Mouse (Mus musculus) forelimb bud, embryonic 11.5 days (tissue): Measurements from ENCODE around the gene Btbd8.

Experiments
- DNase-seq: peaks from one replicate; pipeline ENCODE4 v3.0.0-alpha.2; 2012; ENCODE audit warnings: low read depth, low spot score

Gene Btbd8

DNA sequence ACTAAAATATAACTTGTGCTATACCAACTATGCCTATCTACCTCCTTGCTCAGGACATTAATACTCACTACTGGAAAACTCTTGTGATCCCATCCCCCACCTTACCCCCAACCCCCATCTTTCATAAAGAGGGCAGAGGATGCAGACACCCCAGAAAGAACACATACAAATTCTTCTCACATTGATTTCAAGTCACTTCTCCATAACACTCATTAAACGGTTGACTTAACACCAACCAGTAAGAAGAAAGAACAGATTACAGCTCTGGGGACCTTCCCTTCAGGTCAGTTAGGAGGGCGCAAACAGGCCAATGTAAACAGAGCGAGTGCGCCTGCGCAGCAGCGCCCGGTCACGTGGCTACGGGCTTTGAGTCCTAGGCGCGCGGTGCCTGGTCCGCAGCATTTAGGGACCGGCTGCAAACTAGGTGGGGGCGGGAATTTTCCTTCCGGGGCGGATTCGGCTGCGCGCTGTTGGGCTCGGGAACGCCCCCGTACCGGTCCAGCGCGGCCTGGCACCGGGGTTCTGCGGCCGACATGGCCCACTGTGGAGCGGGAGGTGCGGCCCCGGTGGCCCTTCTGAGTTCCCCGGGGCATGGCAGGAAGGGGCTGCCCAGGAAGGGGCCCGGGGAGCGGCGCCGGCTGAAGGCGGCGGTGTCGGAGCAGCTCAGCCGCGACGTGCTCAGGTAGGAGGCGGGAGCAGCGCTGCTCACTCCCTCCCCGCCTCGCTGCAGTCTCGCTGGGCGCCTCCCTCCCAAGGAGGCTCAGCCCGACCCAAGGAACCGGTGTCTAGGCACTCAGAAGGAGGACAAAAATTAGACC is at the start of gene Btbd8:
Btbd8 (plus strand) TSS at position 534 of the 818 bp plus-strand sequence.
- DNase-seq = peak; percentile 97

DNA sequence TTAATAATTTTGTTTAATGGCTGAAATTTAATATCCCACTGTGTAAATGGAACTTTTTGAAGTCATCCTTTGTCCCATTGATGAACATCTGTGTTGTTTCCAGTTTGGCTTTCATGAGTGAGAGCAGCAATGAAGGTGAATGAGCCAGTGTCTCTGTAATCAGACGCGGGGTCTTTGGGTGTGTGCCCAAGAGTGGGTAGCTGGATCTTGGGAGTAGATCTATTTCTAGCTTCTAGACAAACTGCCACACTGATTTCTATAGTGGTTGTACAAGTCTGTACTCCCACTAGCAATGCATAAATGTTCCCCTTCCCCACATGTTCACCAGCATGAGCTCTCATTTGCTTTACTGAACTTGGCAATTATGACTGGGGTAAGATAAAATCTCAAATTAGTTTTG is 48.4 kb upstream of the Btbd8 start:
- DNase-seq = no peak

DNA sequence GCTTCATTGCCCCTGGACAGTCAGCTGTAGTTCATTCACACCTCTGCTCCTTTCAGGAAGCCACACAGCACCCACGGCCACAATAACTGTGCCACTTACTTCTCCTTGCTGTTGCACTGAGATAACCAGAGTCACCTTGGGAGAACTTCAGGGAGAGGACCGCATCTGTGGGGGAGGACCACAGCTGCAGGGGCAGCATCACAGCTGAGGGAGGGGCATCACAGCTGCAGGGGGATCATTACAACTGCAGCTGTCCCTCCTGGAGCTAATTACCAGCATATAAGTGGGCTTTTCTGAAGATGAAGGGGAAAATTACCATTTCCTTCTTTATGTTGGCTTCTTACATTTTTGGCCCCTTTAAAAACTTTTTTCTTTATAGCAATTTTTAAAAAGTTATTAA is 43.4 kb upstream of the Btbd8 start:
- no peak for DNase-seq

DNA sequence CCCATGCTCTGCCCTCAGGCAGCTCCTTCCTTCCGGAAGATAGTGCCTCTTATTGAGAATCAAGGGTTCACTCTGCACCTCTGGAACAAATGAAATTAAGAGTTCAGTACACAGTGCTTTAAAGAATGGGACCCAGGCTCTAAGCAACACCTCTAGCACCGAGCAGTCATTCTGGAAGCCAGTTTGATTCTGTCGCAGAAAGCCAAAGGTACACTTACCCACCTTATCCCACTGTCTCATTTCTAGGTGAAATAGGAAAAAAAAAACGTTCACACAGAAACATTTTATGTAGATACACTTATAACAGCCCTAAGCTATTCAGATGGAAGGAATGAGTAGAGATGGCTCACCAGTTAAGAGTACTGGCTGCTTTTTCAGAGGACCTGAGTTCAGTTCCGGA is 35.4 kb upstream of the Btbd8 start, which contains the start of gene Ephx4:
Ephx4 (plus strand) TSS at position 301 of the 400 bp plus-strand sequence.
- no peak for DNase-seq

DNA sequence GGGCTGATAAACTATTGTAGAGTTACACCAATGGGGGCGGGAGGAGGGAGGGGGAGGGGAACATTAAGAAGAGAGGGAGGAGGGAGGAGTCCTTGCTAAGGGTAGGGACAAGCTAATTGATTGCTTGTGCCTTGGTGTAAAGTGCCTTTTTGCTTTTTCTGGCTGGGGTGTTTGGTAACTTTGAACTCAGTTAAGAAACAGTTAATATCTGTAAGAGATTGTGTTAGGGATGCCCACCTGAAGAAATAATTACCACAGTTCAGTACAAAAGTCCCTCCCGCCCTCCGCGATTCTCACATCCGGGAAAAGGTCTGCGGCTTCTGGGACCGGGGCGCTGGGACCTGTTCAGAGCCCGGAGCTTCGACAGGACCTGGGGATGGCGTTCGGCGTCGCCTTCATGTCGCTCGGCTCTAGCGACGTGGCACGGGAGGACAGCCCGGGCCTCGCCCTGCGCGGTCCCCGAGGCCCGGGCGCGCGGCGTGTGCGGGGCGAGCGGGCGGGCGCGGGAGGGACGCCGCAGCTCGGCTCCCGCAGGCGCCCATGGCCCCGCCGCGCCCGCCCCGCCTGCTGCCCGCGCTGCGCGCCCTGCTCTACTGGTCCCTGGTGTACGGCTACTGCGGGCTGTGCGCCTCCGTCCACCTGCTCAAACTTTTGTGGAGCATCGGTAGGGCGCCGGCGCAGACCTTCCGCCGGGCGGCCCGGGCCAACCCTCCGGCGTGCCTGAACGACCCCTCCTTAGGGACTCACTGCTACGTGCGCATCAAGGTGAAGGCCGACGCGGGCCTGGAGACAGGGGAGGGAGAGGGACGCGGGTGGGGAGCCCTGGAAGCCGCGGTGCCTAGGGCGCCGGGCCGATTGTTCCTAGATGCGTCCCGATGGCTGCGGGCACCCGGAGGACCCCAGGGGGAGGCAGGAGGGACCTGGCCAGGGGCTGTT is 34.5 kb upstream of the Btbd8 start:
- no peak for DNase-seq

DNA sequence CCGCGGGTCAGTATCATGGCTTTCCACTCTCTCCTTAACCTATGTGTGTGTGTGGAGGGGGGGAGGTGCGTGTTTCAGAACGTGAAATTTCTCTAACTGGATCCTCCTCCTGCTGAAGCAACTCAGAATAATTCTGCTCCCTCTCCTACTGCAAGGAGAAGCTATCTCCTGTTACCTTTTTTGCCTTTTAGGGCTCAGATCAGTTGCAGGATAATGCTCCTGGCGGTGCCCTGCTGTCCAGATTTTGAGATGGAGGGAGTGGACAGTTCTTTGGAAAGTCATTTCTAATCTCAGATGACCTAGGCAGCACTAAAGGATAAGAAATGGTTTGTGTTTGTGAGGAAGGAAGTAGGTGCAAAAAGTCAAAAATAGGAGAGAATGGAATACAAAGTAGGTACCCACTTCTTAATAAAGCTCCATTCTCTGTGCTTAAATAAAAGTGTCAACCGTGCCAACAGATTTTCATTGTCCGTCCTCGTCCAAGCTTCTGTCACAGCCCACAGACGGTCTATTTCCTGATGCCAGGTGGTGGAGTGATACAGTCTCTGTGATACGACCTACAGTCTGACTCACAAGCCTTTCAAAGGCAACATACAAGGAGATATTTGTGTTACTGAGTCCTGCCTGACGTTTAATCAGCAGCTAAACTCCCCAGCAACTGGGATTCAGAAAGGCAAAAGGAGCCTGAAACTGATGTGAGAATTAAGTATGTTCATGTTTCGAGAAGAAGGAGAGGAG is 33.7 kb upstream of the Btbd8 start:
- DNase-seq = no peak

DNA sequence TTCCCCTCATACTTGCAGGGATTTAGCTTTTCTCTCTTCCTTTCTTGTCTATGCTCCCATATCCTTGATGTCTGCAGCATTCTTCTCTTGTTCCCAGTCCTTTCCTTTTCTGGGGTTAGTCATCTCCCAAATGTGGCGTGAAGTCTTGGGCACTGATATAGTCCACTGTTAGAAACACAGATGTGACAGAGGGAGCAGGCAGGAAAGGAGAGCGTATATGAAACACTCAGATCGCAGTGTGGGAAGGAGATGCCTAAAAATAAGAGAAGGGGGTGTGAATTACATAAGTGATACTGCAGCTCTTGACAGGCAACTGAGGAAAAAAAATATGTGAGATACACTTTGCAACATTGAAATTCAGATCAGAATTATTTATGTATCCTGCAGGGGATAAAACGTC is 32.4 kb upstream of the Btbd8 start:
- DNase-seq = no peak

DNA sequence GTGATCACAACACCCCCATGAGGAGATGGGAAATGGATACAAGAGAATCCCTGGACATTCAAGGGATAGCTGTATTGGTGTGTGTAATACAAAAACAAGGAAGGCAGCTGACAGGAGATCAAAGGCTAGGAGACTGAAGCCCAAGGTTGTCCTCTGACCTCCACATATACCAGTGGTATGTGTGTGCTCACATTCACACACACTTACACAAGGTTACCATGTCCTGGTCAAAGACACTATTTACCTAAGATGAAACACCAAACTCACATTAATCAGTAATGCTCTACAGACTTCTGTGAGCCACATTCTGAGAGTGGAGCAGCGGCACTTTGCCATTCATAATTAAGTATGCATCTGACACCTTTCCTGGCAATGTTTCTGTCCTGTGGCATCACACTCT is 27.5 kb upstream of the Btbd8 start:
- DNase-seq = no peak

DNA sequence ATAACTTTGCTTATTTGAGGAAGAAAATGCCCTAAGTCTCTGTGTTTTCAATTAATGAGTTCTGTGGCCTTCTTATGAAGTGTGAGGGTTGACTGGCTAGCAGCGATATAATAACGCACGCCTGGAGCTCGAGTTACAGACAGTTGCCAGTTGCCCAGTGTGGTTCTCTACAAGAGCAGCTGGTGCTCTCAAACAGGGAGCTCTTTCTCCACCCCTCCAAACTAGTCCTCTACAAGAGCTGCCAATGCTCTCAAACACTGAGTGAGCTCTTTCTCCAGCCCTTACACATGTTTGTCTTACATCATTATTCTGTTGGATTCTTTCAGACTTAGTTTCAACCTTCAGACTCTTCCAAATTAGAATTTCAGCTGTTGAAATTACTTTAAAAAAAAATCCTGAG is 26.5 kb upstream of the Btbd8 start:
- peak; percentile 43 for DNase-seq

DNA sequence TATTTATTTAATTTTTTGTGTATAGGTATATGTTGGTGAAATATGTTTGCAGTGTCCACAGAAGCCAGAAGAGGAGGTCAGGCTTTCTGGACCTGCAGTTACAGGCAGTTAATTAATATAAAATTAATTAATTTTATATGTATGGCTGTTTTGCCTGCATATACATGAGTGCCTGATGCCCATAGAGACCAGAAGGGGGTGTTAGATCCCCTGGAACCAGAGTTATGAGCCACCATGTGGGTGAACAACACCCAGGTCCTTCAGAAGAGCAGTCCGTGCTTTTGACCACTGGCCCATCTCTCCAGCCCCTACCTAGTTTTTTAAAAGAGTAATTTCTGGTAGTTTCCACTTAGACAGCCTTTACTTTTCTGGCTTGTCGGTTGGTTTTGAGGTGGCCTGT is 25.5 kb upstream of the Btbd8 start:
- DNase-seq = no peak

DNA sequence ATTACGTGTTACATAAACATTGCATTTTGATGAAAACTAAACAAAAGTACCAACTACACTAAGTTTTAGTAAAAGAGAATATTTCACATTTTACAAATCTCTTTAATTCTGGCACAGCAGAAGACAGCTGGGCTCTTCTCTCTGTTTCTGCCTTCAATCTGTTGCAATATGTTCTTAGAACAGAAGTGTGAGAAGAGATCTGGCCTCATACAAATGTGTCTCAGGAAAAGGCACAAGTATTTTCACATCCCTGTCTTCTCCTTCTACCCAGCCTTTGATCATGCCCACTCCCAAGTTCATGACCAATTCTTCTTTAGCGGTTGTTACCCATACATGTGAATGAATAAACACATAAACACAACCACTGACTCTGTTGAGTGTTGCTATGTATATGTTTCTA is 22.7 kb upstream of the Btbd8 start:
- DNase-seq = no peak

DNA sequence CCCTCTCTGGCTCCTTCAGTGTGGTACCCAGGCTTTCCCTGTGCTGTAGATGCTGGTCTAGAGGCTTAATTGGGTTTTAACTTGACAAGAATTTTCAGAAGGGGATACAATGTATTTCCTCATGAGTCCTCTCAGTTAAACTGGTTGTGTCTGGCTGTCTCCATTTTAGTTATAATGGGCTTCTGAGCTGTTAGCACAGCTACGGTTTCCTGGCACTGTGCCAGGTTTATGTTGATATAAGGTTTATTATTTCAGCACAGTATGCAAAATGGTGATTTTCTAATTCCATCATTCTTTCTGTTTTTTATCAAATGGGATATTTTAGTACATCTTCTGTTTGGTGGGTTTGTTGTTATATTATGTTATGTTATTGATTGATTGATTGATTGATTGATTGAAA is 16.1 kb upstream of the Btbd8 start:
- no peak for DNase-seq

DNA sequence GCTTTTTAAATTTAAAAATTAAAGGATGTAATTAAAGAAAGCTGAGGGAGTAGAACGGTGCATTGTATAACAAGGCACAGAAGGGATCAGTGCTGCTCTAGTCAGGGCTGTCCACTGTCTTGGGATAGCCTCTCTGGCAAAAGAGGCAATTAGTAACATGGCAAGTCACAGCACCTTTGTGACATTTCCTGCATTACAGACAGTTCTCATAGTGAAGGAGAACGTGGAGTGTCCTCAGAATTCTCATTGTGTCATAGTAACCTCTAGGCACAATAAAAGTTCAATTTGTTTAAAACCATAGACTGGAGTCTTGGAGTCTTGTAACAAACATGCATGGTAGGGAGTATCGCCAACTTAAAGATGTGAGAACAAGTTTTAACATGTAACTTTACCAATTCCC is 6.5 kb upstream of the Btbd8 start, which contains the start of gene Lpcat2b:
Lpcat2b (plus strand) TSS at position 301 of the 400 bp plus-strand sequence.
- no peak for DNase-seq

DNA sequence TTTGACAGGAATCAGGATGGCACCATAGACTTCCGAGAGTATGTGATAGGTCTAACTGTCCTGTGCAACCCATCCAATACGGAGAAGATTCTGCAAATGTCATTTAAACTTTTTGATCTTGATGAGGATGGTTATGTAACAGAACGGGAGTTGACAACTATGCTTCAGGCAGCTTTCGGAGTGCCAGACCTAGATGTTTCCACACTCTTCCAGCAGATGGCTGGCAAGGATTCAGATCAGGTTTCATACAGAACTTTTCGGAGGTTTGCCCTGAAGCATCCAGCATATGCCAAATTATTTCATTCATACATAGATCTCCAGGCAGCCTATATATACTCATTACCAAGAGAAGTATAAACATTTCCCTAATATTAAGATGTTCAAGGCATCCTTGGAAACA is 3.8 kb upstream of the Btbd8 start:
- DNase-seq = no peak

DNA sequence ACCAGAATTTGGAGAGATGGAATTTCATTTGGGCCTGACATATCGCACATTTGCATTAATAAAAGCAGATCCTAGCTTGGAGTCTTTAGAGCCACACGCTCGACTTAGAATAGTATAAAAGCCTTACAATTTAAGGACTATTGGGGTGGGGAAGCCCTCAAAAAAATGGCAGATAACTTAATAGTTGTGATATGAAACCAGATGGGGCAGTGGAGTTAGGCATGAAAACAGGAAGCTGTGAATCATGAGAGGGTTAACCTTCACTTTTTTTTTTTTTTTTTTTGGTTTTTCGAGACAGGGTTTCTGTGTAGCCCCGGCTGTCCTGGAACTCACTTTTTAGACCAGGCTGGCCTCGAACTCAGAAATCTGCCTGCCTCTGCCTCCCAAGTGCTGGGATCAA is 1.6 kb upstream of the Btbd8 start:
- DNase-seq = no peak

DNA sequence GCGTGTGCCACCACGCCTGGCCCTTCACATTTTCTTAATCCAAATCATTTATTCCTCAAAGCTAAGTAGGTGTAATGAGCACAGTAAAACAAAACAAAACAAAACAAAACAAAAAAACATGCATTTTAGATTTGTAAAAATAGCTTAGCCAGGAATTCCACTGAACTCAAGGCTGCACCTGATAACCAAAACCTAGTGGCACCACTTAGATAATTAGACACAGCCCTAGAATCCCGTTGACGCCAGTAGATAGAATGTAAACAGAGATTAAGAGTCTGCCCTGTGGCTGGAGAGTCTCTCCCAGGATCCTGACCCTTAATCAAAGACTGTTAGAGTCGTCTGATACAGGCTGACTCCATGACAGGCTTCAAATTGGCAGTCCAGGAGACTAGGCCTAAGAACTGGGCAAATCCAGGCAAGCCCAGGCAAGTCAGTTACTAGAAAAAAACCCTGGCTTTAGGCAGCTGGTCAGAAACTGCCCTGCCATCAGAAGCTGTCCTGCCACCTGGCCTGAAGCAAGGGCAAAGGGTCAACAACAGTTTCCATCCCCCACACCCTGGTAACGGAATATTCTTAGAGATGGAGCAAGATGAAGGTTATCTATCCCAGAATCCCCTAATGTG is 1.1 kb upstream of the Btbd8 start:
- DNase-seq = no peak

DNA sequence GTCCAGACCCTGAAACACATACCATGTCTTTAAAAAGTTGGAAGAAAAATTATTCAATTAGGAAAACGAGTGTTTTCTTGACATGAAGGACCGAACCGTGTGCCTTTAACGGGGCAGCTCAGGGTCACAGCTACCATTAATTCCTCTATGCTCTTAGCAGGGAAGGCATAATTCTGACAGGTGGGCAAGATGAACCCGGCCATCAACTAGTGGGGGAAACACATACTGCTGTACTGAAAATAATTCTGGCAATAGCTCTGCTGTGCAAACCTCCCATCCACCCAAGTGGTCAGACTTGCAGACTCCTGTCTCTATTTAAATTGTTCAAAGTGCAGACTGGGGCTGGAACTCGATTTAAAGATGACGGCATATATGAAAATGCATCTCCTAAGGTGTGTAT is 556 bp downstream of the Btbd8 start:
- DNase-seq = peak; percentile 13

DNA sequence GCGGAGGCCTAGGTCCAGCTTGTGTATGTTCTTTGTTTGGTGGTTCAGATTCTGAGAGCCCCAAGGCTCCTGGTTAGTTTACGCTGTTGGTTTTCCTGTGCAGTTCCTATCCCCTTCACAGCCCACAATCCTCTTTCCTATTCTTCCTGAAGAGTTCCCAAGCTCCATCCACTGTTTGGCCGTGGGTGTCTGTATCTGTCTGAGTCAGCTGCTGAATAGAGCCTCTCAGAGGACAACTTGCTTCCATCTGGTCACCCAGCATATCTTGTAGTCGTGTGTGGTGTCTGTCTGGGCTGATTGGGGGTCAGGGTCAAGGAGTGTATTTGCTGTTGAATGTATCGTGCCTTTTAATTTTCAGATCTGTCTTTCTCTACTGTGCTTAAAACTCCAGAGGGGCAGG is 4.1 kb downstream of the Btbd8 start:
- DNase-seq = no peak

DNA sequence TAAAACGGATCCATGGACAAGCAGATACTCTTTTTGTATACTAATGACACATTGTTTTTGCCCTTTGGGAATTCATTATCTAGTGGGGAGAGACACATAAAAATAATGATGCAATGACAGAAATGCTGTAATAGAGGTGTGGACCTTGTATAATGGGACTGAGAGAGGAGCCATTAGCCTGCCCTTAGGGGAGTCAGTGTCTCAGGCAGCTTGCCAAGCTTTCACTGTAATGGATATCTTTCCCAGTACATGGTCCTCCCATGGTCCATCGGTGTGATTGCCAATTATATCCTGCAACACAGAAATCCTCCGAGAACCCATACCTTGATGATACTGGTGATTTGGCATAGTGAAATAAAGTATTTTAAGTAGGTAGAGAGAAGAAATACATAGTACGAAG is 6.5 kb downstream of the Btbd8 start:
- no peak for DNase-seq

DNA sequence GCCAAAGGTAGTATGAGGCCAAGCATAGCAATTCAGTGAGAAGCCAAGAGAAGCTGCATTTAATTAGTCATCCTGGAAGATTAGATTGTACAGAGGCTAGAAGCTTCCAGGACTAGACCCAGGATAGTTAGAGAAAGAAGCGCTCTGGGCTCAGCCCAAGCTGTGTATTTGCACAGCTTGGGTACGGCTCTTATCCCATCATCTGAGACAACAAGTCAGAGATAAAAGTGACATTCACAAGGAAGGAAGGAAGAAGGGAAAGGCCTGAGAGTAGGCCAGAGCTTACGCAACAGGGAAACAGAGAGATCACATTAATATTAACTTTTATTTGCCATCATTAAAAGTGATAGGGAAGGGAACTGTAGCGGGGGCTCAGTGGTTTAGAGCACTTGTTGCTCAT is 10.2 kb downstream of the Btbd8 start:
- no peak for DNase-seq

DNA sequence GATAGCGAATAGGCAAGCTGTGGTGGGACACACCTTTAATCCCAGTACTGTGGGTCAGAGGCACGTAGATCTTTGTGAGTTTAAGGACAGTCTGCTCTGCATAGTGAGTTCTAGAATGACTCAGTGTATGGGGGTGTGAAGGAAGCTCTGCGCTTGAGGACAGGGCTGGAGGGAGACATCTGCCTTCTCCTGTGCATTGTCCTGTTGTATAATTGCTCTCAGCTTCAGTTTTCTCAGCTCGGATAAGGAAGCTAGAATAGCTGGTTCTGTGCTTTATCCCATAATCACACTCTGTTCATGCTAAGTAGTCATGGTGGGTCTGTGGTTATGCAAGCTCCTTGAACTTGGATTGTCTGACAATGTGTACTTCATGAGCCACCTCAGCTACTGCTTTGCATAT is 11.0 kb downstream of the Btbd8 start:
- DNase-seq = no peak

DNA sequence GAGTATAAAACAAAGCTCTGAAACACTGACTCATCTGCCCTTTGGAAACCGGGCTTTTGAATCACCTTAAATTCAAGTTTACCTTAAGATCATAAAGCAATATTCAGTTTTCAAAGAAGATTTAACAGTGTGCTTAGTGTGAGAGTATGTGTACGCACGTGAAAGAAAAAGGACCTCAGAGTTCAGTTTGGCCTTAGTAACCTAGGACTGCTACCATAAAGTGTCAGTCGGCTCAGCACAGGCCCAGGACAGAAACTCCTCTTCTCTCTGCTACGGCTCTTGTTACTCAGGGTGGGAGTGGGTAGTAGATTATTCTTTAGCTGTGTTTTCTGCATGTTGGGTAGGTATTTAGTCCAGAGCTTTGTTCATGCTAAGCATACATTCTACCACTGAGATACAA is 11.8 kb downstream of the Btbd8 start:
- DNase-seq = no peak
